Mouse (Mus musculus): ENCODE measurements around the gene Abcc2. TPM values are rescaled to one million over a fixed set of nuclear protein-coding genes. Genes with fewer than 3 reads are reported as not detected.

The Abcc2 gene
- polyA plus RNA-seq, 1 experiment from 2014 or later: 37.7 TPM

- Histone ChIP-seq H3K4me3 (ENCODE audit: low read depth, low read length) (no peak overlapping the region), H3K4me2 (ENCODE audit: low read depth, low read length) (no peak overlapping the region), H3K27ac (ENCODE audit: low read depth) (no peak overlapping the region), H3K27me3 (ENCODE audit: insufficient read depth, low read length) (no peaks in the 10 kb centered on the region), H3K9me3 (ENCODE audit: low read length) (no peaks in the 10 kb centered on the region), H3K9ac (replicated peaks) (no peak overlapping the region), H3K36me3 (replicated peaks; ENCODE audit: insufficient read depth, low read length) (peaks cover 14% of the 10 kb centered on the region; the same call in 1 of the 2 replicates), H3K4me1 (ENCODE audit: insufficient read depth) (no peaks in the 10 kb centered on the region)
- no peak for TF ChIP-seq EP300 (IDR thresholded peaks at IDR 0.05; ENCODE audit: low read depth)
- TF ChIP-seq CTCF (IDR thresholded peaks at IDR 0.05; ENCODE audit: low read depth): no peak
- DNase-seq (no peak), ATAC-seq (peak; percentile 64)
- 69% methylated on average over 8 of the region's 8 CpGs for WGBS (ENCODE audit: insufficient replicate concordance)
Observed at GRCm38 (mm10) chr19:43826855-43827254, 44.9 kb downstream of the Abcc2 start.

- H3K9me3 ChIP-seq (ENCODE audit: low read length): no peaks in the 10 kb centered on the region
- peak; percentile 87 for TF ChIP-seq CTCF (IDR thresholded peaks at IDR 0.05; ENCODE audit: low read depth)
- no peak for TF ChIP-seq EP300 (IDR thresholded peaks at IDR 0.05; ENCODE audit: low read depth)
- H3K9ac ChIP-seq (replicated peaks): no peak overlapping the region
- no peak overlapping the region for H3K27ac ChIP-seq (ENCODE audit: low read depth)
- no peaks in the 10 kb centered on the region for H3K27me3 ChIP-seq (ENCODE audit: insufficient read depth, low read length)
- ATAC-seq: no peak
- H3K4me1 ChIP-seq (ENCODE audit: insufficient read depth): no peaks in the 10 kb centered on the region
- H3K4me2 ChIP-seq (ENCODE audit: low read depth, low read length): no peak overlapping the region
- peak; percentile 72 for DNase-seq
- H3K36me3 ChIP-seq (replicated peaks; ENCODE audit: insufficient read depth, low read length): peaks cover 17% of the 10 kb centered on the region
- no peak overlapping the region for H3K4me3 ChIP-seq (ENCODE audit: low read depth, low read length)
- WGBS (ENCODE audit: insufficient replicate concordance): 34% methylated on average over 21 of the region's 21 CpGs
Observed at GRCm38 (mm10) chr19:43832425-43833069, 50.6 kb downstream of the Abcc2 start.

- Histone ChIP-seq H3K4me3 (ENCODE audit: low read depth, low read length) (no peak overlapping the region), H3K4me1 (ENCODE audit: insufficient read depth) (no peaks in the 10 kb centered on the region), H3K9me3 (ENCODE audit: low read length) (no peaks in the 10 kb centered on the region), H3K27me3 (ENCODE audit: insufficient read depth, low read length) (no peaks in the 10 kb centered on the region), H3K4me2 (ENCODE audit: low read depth, low read length) (no peak overlapping the region), H3K36me3 (replicated peaks; ENCODE audit: insufficient read depth, low read length) (peaks cover 13% of the 10 kb centered on the region), H3K27ac (ENCODE audit: low read depth) (no peak overlapping the region), H3K9ac (replicated peaks) (no peak overlapping the region)
- DNase-seq (no peak), ATAC-seq (no peak)
- 77% methylated on average over 9 of the region's 9 CpGs for WGBS (ENCODE audit: insufficient replicate concordance)
- TF ChIP-seq CTCF (IDR thresholded peaks at IDR 0.05; ENCODE audit: low read depth) (no peak), EP300 (IDR thresholded peaks at IDR 0.05; ENCODE audit: low read depth) (no peak)
Observed at GRCm38 (mm10) chr19:43843184-43843583, 61.2 kb downstream of the Abcc2 start.

- no peak for DNase-seq
- H3K27ac ChIP-seq (ENCODE audit: low read depth): no peak overlapping the region
- no peaks in the 10 kb centered on the region for H3K27me3 ChIP-seq (ENCODE audit: insufficient read depth, low read length)
- H3K4me1 ChIP-seq (ENCODE audit: insufficient read depth): no peaks in the 10 kb centered on the region
- peaks cover 28% of the 10 kb centered on the region for H3K36me3 ChIP-seq (replicated peaks; ENCODE audit: insufficient read depth, low read length)
- no peaks in the 10 kb centered on the region for H3K9me3 ChIP-seq (ENCODE audit: low read length)
- 57% methylated on average over 7 of the region's 7 CpGs for whole genome bisulfite sequencing (ENCODE audit: insufficient replicate concordance)
- no peak for TF ChIP-seq EP300 (IDR thresholded peaks at IDR 0.05; ENCODE audit: low read depth)
- TF ChIP-seq CTCF (IDR thresholded peaks at IDR 0.05; ENCODE audit: low read depth): no peak
- no peak overlapping the region for H3K9ac ChIP-seq (replicated peaks)
- no peak overlapping the region for H3K4me3 ChIP-seq (ENCODE audit: low read depth, low read length)
- ATAC-seq: no peak; the same call in 1 of the 2 replicates
- H3K4me2 ChIP-seq (ENCODE audit: low read depth, low read length): no peak overlapping the region
Observed at GRCm38 (mm10) chr19:43845331-43845908, 63.4 kb downstream of the Abcc2 start.

GRCm38 (mm10) chr19:43847056-43847455 lies 65.1 kb downstream of the Abcc2 start:
- 90% methylated on average over 15 of the region's 15 CpGs for WGBS (ENCODE audit: insufficient replicate concordance)

GRCm38 (mm10) chr19:43847966-43848365 lies 66.0 kb downstream of the Abcc2 start:
- H3K27ac ChIP-seq (ENCODE audit: low read depth): no peak overlapping the region
- 86% methylated on average over 15 of the region's 15 CpGs for WGBS (ENCODE audit: insufficient replicate concordance)
- no peaks in the 10 kb centered on the region for H3K4me1 ChIP-seq (ENCODE audit: insufficient read depth)
- no peak overlapping the region for H3K9ac ChIP-seq (replicated peaks)
- H3K9me3 ChIP-seq (ENCODE audit: low read length): no peaks in the 10 kb centered on the region
- DNase-seq: no peak
- TF ChIP-seq EP300 (IDR thresholded peaks at IDR 0.05; ENCODE audit: low read depth) (no peak), CTCF (IDR thresholded peaks at IDR 0.05; ENCODE audit: low read depth) (no peak)
- H3K27me3 ChIP-seq (ENCODE audit: insufficient read depth, low read length): no peaks in the 10 kb centered on the region
- H3K4me3 ChIP-seq (ENCODE audit: low read depth, low read length): no peak overlapping the region
- no peak overlapping the region for H3K4me2 ChIP-seq (ENCODE audit: low read depth, low read length)
- peaks cover 46% of the 10 kb centered on the region for H3K36me3 ChIP-seq (replicated peaks; ENCODE audit: insufficient read depth, low read length)
- no peak for ATAC-seq

More at GRCm38 (mm10) chr19:43847056-43847455, 65.1 kb downstream of the Abcc2 start:
- DNase-seq (no peak), ATAC-seq (no peak)
- no peak overlapping the region for H3K9ac ChIP-seq (replicated peaks)
- no peak overlapping the region for H3K4me2 ChIP-seq (ENCODE audit: low read depth, low read length)
- no peak overlapping the region for H3K27ac ChIP-seq (ENCODE audit: low read depth)
- no peaks in the 10 kb centered on the region for H3K27me3 ChIP-seq (ENCODE audit: insufficient read depth, low read length)
- no peaks in the 10 kb centered on the region for H3K9me3 ChIP-seq (ENCODE audit: low read length)
- H3K4me1 ChIP-seq (ENCODE audit: insufficient read depth): no peaks in the 10 kb centered on the region
- peaks cover 42% of the 10 kb centered on the region for H3K36me3 ChIP-seq (replicated peaks; ENCODE audit: insufficient read depth, low read length)
- TF ChIP-seq CTCF (IDR thresholded peaks at IDR 0.05; ENCODE audit: low read depth): no peak
- H3K4me3 ChIP-seq (ENCODE audit: low read depth, low read length): no peak overlapping the region

Data from liver, postnatal 0 days (tissue).